Mouse (Mus musculus): ENCODE results near the gene Zfyve26. TPM values are rescaled to one million over a fixed set of nuclear protein-coding genes. Genes with fewer than 3 reads are reported as not detected.

The Zfyve26 gene
- polyA plus RNA-seq (2014; fragmentation: Nextera tagmentation; extraction: Ambion mirVana), result 16.3 and 20.1 TPM in 2 replicates

DNA sequence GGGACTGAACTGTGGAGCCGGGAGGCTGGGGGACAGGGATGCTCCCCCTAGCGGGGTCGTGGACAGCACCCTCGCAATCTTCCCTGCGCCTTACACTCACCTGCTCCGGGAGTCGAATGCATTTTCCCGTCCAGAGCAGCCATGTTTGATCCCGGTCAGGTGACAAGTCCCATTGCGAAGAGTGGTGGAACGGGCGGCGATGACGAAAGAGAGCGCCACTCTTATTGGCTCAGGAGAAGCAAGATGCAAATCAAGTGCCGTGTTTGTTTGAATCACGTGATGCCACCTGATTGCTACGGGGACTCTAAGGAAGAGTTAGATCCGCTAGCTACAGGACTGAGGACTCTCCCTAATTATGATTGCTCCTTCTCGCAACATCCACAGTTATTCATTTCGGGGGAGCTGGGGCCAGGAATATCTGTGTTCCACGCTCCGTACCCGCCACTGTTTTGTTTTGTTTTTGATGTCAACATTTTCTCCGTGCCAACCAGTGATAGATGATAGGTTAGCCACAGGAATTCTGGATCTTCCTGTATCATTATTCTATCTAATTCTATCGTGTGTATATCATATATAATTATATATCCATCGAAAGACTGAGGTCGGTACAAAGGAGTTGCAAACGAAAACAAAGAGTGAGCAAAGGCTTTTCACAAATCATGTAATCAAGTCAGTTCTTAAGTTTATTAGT lies at the start of gene Zfyve26:
Gene Zfyve26 (minus strand): TSS at position 179 of the 691 bp plus-strand sequence.
- Histone ChIP-seq H3K4me1 (ENCODE audit: control insufficient read depth, insufficient read depth, low read length) (0 out of 2 replicates have a peak, but pooled peaks cover 3% of the 10 kb centered on the region), H3K9ac (ENCODE audit: low read length) (peak within 1 kb of the TSS; percentile 76), H3K9me3 (ENCODE audit: control insufficient read depth, low read length) (no peaks in the 10 kb centered on the region), H3K4me2 (ENCODE audit: low read depth, severe bottlenecking) (peak within 1 kb of the TSS; percentile 73), H3K27me3 (ENCODE audit: control insufficient read depth, insufficient read depth, low read length) (no peaks in the 10 kb centered on the region), H3K4me3 (ENCODE audit: low read depth, low read length) (peak within 1 kb of the TSS; percentile 73), H3K36me3 (ENCODE audit: control insufficient read depth, insufficient read depth, low read length) (no peaks in the 10 kb centered on the region), H3K27ac (replicated peaks; ENCODE audit: low read depth, low read length) (peak within 1 kb of the TSS; percentile 4; the same call in 1 of the 2 replicates)
- peak; percentile 93 for DNase-seq (ENCODE audit: low spot score)
- ATAC-seq (ENCODE audit: insufficient number of reproducible peaks, low FRiP score, low TSS enrichment, low read depth), result peak; percentile 94
- under 1% methylated on average over 29 of the region's 29 CpGs for WGBS

DNA sequence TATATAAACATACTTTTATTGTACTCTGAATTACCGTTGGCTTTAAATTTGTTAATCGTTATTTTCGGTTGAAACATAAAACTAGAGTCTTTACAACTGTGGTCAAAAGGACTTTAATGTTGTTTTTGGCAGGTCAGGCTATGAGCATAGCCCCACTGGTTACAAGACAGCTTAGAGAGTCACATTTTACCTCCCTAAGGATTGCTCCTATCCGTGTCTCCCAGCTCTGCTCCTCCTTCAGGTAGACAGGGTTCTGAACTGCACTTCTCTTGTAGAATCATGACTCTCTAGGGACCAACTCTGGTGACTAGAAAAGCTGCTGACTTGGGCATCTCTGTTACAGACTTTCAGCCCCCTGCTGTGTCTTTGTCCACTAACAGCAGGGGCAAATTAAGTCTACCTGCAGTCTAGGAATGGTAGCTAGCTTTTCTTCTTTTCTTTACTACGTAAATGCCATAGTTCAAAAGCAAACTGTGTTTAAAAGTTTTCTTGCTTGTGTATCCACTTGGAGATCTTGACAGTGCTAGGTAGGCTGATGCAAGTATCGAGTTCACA lies 45.3 kb upstream of the Zfyve26 start:
- peaks cover 4% of the 10 kb centered on the region; the same call in 1 of the 2 replicates for H3K4me1 ChIP-seq (ENCODE audit: control insufficient read depth, insufficient read depth, low read length)
- 71% methylated on average over 6 of the region's 6 CpGs for WGBS
- H3K4me3 ChIP-seq (ENCODE audit: low read depth, low read length), result no peak overlapping the region
- no peak for DNase-seq (ENCODE audit: low spot score)
- H3K4me2 ChIP-seq (ENCODE audit: low read depth, severe bottlenecking), result no peak overlapping the region
- ATAC-seq (ENCODE audit: insufficient number of reproducible peaks, low FRiP score, low TSS enrichment, low read depth), result no peak
- H3K9me3 ChIP-seq (ENCODE audit: control insufficient read depth, low read length), result no peaks in the 10 kb centered on the region
- no peak overlapping the region for H3K9ac ChIP-seq (ENCODE audit: low read length)
- no peak overlapping the region for H3K27ac ChIP-seq (replicated peaks; ENCODE audit: low read depth, low read length)
- H3K27me3 ChIP-seq (ENCODE audit: control insufficient read depth, insufficient read depth, low read length), result no peaks in the 10 kb centered on the region
- no peaks in the 10 kb centered on the region for H3K36me3 ChIP-seq (ENCODE audit: control insufficient read depth, insufficient read depth, low read length)

DNA sequence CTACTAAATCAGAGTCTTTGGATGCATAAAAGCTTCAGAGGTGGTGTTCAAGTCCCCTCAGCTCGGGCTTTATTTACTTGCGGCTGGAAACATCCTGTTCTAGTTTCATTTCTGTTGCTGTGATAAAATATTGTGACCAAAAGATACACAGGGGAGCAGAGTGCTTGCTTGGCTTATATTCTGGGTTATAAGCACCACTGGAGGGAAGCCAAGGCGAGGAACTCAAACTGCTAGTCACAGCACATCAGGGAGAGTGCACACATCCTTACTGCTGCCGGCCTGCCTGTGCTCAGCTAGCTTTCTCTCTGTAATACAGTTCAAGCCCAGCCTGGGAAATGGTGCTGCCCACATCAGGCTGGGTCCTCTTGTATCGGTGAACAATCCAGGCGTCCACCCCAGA lies 44.4 kb upstream of the Zfyve26 start:
- Histone ChIP-seq H3K36me3 (ENCODE audit: control insufficient read depth, insufficient read depth, low read length) (no peaks in the 10 kb centered on the region), H3K4me2 (ENCODE audit: low read depth, severe bottlenecking) (no peak overlapping the region), H3K27ac (replicated peaks; ENCODE audit: low read depth, low read length) (no peak overlapping the region), H3K9me3 (ENCODE audit: control insufficient read depth, low read length) (no peaks in the 10 kb centered on the region), H3K4me3 (ENCODE audit: low read depth, low read length) (no peak overlapping the region), H3K27me3 (ENCODE audit: control insufficient read depth, insufficient read depth, low read length) (no peaks in the 10 kb centered on the region), H3K4me1 (ENCODE audit: control insufficient read depth, insufficient read depth, low read length) (no peaks in the 10 kb centered on the region), H3K9ac (ENCODE audit: low read length) (no peak overlapping the region)
- 84% methylated on average over 6 of the region's 6 CpGs for WGBS
- DNase-seq (ENCODE audit: low spot score), result no peak
- ATAC-seq (ENCODE audit: insufficient number of reproducible peaks, low FRiP score, low TSS enrichment, low read depth), result no peak

DNA sequence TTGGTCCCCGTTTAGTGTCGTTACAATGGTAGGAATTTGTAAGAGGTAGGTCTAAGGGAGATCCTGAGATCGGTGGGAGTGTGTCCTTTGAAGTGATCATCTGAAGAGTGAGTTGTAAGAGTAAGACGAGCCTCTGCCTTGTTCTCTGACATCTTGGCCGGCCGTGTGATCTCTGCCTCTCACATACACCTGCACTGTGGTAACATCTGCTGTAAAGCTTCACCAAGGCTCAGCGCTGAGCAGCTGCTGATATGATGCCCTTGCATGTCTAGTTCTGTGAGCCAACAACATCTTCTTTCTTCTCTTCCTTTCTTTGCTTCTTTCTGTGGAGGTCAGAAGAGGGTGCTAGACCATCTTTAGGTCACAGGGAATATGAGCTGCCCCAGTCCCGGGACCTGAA lies 42.7 kb upstream of the Zfyve26 start:
- Histone ChIP-seq H3K27me3 (ENCODE audit: control insufficient read depth, insufficient read depth, low read length) (no peaks in the 10 kb centered on the region), H3K4me3 (ENCODE audit: low read depth, low read length) (no peak overlapping the region)

DNA sequence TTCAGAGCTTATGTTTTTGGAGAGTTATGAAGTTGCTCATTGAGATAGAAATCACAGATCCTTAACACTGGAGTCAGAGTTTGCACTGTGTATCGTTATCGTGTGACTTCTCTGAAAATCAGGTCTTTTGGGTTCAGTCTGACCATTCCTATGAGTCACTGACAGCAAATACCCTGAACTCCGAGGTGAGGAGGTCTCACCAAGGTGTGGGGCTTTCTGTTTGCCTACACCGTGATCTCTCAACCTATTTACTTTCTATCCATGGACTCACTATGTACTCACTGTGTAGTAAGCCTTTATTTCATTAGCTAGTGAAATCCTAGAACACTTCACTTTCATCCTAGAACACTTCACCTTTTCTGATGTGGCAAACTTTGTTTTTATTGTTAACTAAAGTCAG lies 35.6 kb upstream of the Zfyve26 start:
- H3K9me3 ChIP-seq (ENCODE audit: control insufficient read depth, low read length), result no peaks in the 10 kb centered on the region
- no peaks in the 10 kb centered on the region for H3K4me1 ChIP-seq (ENCODE audit: control insufficient read depth, insufficient read depth, low read length)
- DNase-seq (ENCODE audit: low spot score), result no peak
- H3K9ac ChIP-seq (ENCODE audit: low read length), result no peak overlapping the region
- no peak overlapping the region for H3K4me2 ChIP-seq (ENCODE audit: low read depth, severe bottlenecking)
- H3K27me3 ChIP-seq (ENCODE audit: control insufficient read depth, insufficient read depth, low read length), result no peaks in the 10 kb centered on the region
- no peak overlapping the region for H3K4me3 ChIP-seq (ENCODE audit: low read depth, low read length)
- H3K36me3 ChIP-seq (ENCODE audit: control insufficient read depth, insufficient read depth, low read length), result peaks cover 2% of the 10 kb centered on the region; the same call in 1 of the 2 replicates
- no peak overlapping the region for H3K27ac ChIP-seq (replicated peaks; ENCODE audit: low read depth, low read length)
- WGBS, result 90% methylated on average over 4 of the region's 4 CpGs
- ATAC-seq (ENCODE audit: insufficient number of reproducible peaks, low FRiP score, low TSS enrichment, low read depth), result no peak

More for the DNA sequence above, 42.7 kb upstream of the Zfyve26 start:
- ATAC-seq (ENCODE audit: insufficient number of reproducible peaks, low FRiP score, low TSS enrichment, low read depth), result no peak
- DNase-seq (ENCODE audit: low spot score), result no peak
- WGBS, result 84% methylated on average over 8 of the region's 8 CpGs
- no peaks in the 10 kb centered on the region for H3K4me1 ChIP-seq (ENCODE audit: control insufficient read depth, insufficient read depth, low read length)
- no peaks in the 10 kb centered on the region for H3K9me3 ChIP-seq (ENCODE audit: control insufficient read depth, low read length)
- H3K27ac ChIP-seq (replicated peaks; ENCODE audit: low read depth, low read length), result no peak overlapping the region
- no peak overlapping the region for H3K9ac ChIP-seq (ENCODE audit: low read length)
- no peak overlapping the region for H3K4me2 ChIP-seq (ENCODE audit: low read depth, severe bottlenecking)
- peaks cover 2% of the 10 kb centered on the region; the same call in 1 of the 2 replicates for H3K36me3 ChIP-seq (ENCODE audit: control insufficient read depth, insufficient read depth, low read length)

DNA sequence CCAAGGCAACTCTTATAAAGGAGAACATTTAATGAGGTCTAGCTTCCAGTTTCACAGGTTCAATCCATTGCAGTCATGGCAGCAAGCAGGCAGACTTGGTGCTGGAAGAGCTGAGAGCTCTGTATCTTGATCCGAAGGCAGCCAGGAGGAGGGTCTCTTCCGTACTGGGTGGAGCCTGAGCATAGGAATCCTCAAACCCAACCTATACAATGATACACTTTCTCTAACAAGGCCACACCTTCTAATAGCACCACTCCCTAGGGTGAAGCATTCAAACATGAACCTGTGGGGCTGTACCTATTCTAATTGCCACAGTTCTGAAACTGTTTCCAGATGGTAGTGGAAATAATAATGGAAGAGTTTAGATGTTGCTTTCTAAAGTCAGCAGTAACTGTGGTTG lies 34.5 kb upstream of the Zfyve26 start:
- DNase-seq (ENCODE audit: low spot score) (no peak), ATAC-seq (ENCODE audit: insufficient number of reproducible peaks, low FRiP score, low TSS enrichment, low read depth) (no peak)
- H3K9me3 ChIP-seq (ENCODE audit: control insufficient read depth, low read length), result no peaks in the 10 kb centered on the region
- H3K4me2 ChIP-seq (ENCODE audit: low read depth, severe bottlenecking), result no peak overlapping the region
- no peak overlapping the region for H3K4me3 ChIP-seq (ENCODE audit: low read depth, low read length)
- no peak overlapping the region for H3K9ac ChIP-seq (ENCODE audit: low read length)
- WGBS, result 69% methylated on average over 2 of the region's 2 CpGs
- no peak overlapping the region for H3K27ac ChIP-seq (replicated peaks; ENCODE audit: low read depth, low read length)
- H3K27me3 ChIP-seq (ENCODE audit: control insufficient read depth, insufficient read depth, low read length), result no peaks in the 10 kb centered on the region
- H3K4me1 ChIP-seq (ENCODE audit: control insufficient read depth, insufficient read depth, low read length), result no peaks in the 10 kb centered on the region
- H3K36me3 ChIP-seq (ENCODE audit: control insufficient read depth, insufficient read depth, low read length), result peaks cover 2% of the 10 kb centered on the region; the same call in 1 of the 2 replicates

DNA sequence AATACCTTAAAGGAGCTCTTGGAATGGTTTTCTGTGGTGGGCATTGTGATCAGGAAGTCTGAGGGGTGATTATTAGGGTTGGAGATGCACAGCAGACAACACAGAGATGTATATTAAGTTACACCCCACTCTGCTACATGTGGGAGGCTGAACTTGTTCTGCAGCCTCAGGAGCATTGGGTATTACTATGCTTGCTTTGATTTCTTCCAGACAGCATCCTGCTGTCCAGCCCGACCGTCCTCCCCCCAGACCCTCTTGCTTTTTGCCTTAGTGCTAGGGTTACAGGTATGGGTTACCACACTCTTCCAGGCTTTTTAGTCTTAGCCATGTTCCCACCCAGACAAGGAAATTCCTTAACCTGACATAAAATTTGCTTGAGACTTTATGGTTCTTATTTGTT lies 31.8 kb upstream of the Zfyve26 start:
- H3K9me3 ChIP-seq (ENCODE audit: control insufficient read depth, low read length), result no peaks in the 10 kb centered on the region
- no peaks in the 10 kb centered on the region for H3K4me1 ChIP-seq (ENCODE audit: control insufficient read depth, insufficient read depth, low read length)
- no peak overlapping the region for H3K4me2 ChIP-seq (ENCODE audit: low read depth, severe bottlenecking)
- no peak for DNase-seq (ENCODE audit: low spot score)
- no peaks in the 10 kb centered on the region for H3K36me3 ChIP-seq (ENCODE audit: control insufficient read depth, insufficient read depth, low read length)
- H3K27me3 ChIP-seq (ENCODE audit: control insufficient read depth, insufficient read depth, low read length), result no peaks in the 10 kb centered on the region
- WGBS, result 83% methylated on average over 2 of the region's 2 CpGs
- H3K4me3 ChIP-seq (ENCODE audit: low read depth, low read length), result no peak overlapping the region
- H3K27ac ChIP-seq (replicated peaks; ENCODE audit: low read depth, low read length), result no peak overlapping the region
- ATAC-seq (ENCODE audit: insufficient number of reproducible peaks, low FRiP score, low TSS enrichment, low read depth), result no peak
- H3K9ac ChIP-seq (ENCODE audit: low read length), result no peak overlapping the region

DNA sequence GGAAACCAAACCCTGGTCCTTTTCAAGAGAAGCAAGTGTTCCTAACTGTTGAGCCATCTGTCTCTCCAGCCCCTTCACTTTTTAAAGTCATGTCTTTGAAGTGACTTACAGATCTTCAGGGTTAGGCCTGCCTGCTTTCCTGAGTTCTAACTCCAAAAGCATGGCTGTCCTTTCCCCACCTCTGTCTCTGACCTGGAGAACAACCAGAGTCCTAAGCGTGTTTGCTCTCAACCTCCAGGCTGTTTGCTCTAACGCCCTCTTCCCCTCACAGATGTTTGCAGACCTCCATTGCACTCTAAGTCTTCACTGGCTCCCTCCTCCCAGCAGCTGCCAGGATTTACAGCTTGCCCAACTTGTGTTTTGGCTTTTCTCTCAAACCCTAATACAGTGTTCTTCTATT lies 30.6 kb upstream of the Zfyve26 start:
- no peak overlapping the region for H3K27ac ChIP-seq (replicated peaks; ENCODE audit: low read depth, low read length)
- H3K4me1 ChIP-seq (ENCODE audit: control insufficient read depth, insufficient read depth, low read length), result no peaks in the 10 kb centered on the region
- no peak overlapping the region for H3K4me2 ChIP-seq (ENCODE audit: low read depth, severe bottlenecking)
- WGBS, result 54% methylated on average over 2 of the region's 2 CpGs
- no peak for ATAC-seq (ENCODE audit: insufficient number of reproducible peaks, low FRiP score, low TSS enrichment, low read depth)
- no peaks in the 10 kb centered on the region for H3K9me3 ChIP-seq (ENCODE audit: control insufficient read depth, low read length)
- H3K9ac ChIP-seq (ENCODE audit: low read length), result no peak overlapping the region
- DNase-seq (ENCODE audit: low spot score), result no peak
- H3K4me3 ChIP-seq (ENCODE audit: low read depth, low read length), result no peak overlapping the region
- H3K27me3 ChIP-seq (ENCODE audit: control insufficient read depth, insufficient read depth, low read length), result no peaks in the 10 kb centered on the region
- no peaks in the 10 kb centered on the region for H3K36me3 ChIP-seq (ENCODE audit: control insufficient read depth, insufficient read depth, low read length)
